Mouse (Mus musculus) G1E-ER4 (cell line): ENCODE measurements around the gene Pald1. TPM values are rescaled to one million over a fixed set of nuclear protein-coding genes. Genes with fewer than 3 reads are reported as not detected.

Source experiments
- GATA1 ChIP-seq: IDR thresholded peaks from one replicate; pipeline ENCODE4 v1.8.0; 2012; ENCODE audit warnings: low read length, inconsistent platforms
- polyA plus RNA-seq: library from polyadenylated mRNA; stranded (reverse); fragments of >175 nt; gene quantifications from 2 replicates; pipeline ENCODE4 v1.2.3, GENCODE M21; 2012

Pald1 gene
- polyA plus RNA-seq, 1 experiment = not detected

DNA sequence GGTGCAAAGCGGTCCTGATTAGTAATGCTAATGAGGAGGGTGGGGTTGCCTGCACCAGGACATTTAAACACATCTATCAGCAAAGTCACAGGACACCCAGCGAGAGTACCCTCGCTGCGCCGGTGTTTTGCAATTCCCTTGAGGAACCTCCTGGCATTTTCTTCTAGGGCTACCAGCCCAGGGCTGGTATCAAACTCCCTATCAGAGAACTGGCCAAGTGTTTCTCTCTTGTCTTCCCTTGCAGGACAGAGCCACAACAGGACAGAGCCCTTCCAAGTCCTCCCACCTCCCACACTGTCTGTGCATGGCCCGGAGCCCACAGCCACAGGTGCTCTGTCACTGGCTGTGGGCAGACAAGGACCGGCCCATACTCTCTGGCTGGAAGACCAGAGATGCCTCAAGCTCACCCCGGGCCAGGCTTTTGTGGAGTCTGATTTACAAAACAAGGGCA lies 1.0 kb downstream of the Pald1 start:
- no peak for TF ChIP-seq GATA1

DNA sequence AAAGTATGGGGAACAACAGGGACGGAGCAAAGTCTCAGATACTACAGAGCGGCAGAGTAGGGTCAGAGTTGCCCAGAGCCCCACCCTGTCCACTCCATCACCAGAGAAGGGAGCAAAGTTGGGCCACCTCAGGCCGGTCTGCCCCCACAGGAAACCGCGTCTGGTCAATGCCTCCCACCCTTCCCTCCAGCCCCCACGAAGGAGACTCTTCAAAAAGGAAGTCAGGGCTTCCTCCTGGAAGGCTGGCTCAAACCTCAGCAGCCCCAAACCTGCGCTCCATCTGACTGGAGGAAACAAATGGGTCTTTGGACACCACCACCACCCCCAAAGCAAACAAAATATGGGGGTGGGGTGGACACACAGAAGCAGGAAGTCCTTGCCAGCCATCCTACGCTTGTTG lies 1.5 kb downstream of the Pald1 start:
- TF ChIP-seq GATA1 = no peak

DNA sequence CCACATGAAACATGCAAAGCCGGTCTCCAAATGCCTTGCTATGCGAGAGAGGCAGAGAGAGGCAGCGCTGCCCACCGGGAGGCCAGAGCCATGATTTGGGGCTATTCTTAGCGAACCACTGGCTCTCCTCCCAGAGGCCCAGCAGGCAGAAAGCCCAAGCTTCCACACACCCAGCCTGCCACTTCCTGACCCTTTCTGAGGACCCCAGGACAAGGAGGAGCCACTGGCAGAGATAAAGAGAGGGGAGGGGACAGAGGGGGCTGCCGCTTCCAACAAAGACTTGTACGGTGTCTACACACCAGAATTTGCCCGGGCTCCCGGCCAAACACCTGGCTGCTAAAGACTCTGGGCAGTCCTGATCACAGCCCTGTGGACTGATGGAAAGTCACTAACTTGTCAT lies 3.1 kb downstream of the Pald1 start:
- TF ChIP-seq GATA1 = no peak

DNA sequence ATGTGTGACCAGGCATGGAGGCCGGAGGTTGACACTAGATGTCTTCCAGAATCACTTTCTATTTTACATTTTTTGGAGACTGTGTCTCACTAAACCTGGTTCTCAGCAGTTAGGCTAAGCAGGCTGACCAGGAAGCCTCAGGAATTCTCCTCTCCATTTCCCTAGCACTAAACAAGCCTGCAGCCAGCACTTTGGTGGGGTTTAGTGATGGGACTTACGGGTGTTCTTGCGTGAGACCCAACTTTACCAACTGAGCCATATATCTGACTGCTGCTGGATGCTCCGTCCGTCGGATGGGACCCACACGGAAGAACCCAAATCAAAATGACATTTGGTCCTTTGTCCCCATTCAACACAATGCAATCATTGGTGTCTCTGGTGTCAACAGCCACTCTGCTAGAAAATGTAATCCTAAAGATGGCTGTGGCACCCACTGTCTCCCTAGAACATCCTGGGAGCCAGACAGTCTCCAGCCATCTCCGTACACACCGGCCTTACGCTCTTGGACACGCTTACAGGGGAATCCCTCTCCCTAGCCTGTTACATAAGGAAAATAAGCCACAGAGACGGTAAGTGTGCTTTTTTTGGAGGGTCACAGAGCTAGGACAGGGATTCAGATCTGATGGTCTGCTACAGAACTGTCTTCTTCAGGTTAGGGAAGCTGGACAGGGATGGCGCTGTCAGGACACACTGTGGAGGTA lies 3.8 kb downstream of the Pald1 start:
- no peak for TF ChIP-seq GATA1

DNA sequence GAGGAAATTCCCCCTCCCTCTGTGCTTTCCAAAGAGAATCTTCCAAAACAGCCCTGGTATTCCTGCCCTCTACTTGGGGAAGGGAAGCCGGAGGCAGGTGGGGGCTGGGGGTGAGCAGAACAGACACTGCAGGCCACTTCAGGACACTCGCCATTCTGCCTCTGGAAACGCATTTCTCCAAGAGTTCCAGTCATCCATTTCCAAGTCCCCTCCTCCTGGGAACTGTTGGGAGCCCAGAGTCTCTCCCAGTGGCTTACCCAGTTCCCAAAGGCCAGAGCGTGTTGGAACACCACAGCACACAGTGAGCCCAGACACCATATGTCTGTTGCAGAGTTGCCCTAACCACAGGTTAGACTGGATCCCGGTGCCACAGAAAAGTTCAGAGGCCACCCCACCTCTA lies 4.6 kb downstream of the Pald1 start:
- no peak for TF ChIP-seq GATA1

DNA sequence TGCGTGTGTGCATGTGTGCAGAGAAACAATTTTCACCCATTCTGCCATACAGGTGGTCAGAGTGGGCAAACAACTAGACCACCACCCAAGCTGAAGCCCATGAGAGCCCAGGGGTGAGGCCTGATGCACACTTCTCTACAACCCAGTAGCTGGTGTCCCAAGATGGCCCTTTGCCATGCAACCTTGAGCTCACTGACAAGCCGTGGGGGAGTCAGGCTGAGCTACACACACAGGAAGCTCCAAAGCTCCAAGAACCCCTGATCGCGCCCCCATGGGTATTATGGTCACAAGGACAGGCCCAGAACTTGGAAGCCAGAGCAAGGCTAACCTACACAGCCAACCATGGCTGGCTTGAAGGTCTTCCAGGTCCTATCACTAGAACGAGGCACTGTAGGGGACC lies 5.3 kb downstream of the Pald1 start:
- no peak for TF ChIP-seq GATA1

DNA sequence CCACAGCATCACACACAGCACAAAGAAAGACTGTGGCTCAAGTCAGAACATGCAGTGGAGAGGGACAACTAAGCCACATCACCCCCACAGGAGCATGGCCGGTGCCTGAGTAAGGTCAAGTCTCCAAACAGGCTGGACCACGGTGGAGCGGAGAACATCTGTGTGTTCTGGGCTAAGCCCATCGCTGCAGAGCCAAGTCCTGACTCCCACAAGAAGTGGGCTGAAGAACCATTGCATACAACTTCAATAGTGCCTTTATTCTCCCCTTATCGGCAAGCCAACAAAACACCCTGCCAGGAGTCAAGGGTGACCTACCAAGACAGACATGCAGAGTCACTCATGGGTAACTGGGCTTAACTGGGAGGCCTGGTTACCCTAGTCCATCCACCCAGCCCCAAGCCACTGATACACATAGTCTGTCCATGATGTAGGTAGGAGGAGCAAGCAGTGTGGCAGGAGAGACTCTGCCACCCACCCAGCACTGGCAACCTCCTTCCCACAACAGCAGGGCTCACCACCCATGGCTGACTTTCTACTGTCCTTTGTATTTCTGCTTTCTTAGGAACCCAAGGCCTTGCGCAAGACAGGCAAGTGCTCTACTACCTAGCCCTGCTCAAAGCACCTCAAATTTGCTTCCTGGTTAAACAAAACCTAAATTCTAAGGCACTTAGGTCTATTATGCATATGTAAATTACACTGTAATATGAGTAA lies 8.4 kb downstream of the Pald1 start:
- TF ChIP-seq GATA1 = no peak

DNA sequence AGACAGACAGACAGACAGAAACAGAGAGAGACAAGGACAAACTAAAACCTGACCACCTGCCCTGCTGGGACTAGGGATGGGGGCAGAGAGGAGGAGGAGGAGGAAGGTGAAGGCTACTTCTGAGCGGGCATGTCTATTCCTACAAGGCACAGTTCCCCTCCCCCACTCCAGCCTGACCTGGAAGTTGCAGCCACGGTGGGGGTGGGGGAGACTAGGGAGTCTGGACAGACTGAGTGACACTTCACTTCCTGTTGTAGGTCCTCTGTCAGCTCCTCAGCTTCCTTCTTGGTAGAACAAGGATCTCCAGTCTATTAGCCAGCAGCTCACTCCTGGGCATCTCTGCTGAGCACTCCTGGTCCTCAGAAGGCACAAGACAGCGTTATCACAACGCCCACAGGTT lies 9.3 kb downstream of the Pald1 start:
- no peak for TF ChIP-seq GATA1

DNA sequence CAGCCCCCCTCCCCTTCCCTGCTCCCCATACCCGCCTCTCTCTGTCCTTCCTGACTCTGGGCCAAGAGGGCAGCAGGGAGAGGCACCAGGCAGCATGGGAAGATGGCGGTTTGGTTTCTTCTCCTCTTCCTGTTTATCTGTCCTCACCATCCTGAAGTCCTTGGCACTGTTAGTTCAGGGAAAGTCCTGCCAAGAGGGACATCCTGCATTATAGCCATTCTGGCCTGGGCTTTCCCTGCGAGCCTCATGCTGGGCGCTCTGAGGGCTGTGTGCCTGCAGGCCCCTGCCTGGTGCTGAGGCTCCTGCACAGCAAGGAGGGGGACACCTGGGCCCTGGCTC lies 10.8 kb downstream of the Pald1 start:
- no peak for TF ChIP-seq GATA1

DNA sequence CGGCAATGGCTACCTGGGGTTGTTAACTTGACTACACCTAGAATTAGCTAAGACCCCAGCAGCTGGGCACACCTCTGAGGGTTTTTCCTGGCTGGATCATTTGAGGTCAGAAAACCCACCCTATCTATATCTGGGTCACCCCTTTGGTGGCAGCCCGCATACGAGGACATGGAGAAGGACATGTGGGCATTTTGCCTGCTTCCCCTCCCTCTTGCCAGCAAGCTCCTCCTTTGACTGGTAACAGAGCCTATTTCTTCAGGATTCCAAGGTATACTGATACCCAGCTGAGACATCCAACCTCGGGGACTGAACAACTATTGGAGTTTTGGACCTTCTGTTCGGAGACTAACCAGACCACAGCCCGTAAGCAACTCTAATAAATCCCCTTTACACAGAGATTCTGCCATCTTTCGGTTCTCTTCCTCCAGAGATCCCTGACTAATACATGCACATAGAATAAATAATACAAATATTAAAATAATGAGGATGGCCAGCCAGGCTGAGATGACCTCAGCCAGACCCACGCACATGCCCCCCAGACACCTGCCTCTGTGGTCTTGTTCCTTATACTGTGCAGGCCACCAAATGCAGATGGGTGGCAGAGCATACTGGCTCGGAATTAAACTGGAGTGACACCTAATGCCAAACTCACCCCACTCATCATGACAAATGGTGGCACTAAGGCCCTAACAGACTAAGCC lies 11.3 kb downstream of the Pald1 start:
- TF ChIP-seq GATA1 = no peak

DNA sequence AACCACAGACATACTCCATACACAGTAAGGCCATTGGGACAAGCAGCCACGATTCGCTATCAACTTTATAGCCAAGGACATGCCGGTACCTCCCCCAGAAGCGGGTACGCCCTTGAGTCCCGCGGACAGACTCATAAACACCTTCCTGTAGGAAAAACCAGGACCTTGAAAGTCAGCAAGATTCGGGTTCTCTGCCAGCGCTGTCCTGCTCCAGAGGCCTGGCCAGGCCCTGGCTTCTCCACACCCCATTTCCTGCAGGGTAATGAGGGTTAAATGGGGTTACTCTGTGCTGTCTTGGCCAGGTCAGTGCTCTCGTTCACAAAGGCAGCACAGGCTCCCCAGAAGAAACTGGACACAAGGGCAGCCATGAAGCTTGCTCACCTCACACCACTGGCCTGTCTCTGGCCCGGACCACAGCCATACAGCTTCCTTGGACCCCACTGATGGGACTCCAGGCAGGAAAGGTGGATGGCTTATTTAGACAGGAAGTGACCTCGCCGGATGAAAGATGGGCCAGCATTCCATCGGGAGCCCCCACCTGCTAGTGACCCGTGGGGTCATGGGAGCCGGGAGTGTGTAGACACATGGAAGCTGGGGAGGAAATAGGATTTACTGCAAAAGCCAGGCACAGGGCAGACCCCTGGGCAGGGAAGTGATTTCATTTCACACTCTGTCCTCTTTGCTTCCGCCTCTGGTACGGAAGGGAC lies 12.9 kb downstream of the Pald1 start:
- TF ChIP-seq GATA1 = no peak

DNA sequence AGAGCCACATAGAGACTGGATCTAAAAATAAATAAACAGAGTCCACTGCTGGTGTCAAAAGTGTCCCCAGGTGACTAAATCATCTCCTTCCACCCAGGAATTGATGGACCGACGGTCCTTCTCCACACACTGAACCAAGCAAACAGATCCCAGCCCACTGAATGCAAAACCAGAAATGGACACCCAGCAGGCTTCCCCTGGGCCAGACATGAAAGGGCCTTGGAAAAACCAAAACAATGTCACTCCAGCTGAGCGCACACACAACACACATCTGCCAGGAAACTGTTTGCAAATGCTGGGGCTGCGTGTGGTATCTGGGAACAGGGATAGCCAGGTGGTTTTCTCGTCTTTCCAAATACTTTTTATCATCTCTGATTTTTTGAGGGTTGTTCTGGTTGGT lies 13.6 kb downstream of the Pald1 start:
- TF ChIP-seq GATA1 = no peak

DNA sequence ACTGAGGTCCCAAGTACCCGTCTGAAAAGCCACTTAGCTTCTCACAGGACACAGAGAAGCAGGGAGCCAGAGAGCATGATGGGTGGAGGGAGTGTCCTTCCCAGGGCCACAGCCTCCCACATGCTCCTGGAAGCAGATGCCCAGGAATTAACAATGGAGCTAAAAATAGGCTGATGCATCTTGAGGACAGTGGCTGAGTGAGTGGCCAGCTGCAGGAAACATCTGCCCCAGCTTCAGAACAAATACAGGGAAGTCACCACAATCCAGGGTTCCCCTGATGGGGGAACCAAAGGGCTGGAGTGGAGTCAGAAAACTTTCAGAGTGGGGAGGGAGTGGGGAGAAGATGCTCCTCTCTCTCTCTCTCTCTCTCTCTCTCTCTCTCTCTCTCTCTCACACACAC lies 17.4 kb downstream of the Pald1 start:
- TF ChIP-seq GATA1 = no peak

DNA sequence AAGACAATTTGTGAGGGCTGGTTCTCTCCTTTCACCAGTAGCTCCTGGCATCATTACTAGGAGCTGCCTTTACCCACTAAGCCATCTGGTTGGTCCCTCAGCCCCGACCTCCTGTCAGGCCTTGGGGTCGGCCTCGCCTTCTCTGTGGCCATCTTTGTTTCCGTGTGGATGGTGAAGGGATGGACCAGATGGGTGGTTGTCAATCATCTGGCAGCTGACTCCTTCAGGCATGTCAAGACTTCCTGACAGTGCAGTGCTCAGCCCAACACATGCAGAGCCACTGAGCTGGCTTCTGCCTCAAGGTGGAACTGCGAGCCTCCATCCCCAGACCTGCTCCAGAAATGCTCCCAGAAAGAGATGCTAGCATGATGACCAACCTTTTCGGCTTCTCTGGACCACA lies 18.9 kb downstream of the Pald1 start:
- no peak for TF ChIP-seq GATA1

DNA sequence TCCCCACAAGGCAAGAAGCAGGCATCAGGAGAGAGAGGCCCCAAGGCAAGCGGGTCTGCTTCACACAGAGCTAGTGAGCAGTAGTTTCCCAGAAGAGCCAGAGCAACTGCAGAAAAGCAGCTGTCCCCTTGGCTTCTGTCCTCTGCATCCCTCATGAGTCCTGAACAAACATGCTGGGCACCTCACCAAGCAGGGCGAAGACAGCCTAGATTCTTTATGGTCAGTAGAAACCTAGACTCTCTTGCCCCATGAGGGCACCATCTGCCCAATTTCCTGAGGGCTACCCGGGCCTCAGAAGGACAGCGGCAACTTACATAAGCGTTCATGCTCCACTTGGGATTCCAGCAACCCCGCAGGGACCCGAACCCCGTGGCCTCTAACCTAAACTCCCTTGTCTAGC lies 20.3 kb downstream of the Pald1 start:
- no peak for TF ChIP-seq GATA1

DNA sequence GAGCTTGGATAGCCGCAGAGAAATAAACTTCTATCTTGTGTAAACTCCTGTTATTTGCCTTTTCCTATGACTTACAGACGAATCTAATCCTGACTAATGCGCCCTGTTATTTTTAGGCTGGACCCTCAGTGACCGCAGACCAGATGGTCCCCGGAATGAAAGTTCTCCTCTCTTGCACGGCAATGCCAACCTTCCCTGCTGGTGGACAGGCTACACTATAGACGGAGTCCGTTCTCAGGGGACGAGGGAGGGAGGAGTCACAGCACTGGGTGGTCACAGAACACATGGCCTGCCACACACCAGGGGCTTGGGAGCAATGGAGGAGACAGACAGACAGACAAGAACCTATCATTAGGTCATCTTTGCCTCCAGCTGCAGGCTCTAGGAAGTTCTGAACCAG lies 20.8 kb downstream of the Pald1 start:
- TF ChIP-seq GATA1 = no peak
